Mouse (Mus musculus) forebrain, embryonic 10.5 days (tissue): ENCODE results near the gene Fmnl1. TPM values are rescaled to one million over a fixed set of nuclear protein-coding genes. Genes with fewer than 3 reads are reported as not detected.

Experiments used
- DNase-seq: peaks from one replicate; pipeline ENCODE4 v3.0.0-alpha.2; 2017; ENCODE audit warnings: low spot score; ENCODE audit errors: extremely low spot score
- H3K27ac ChIP-seq: fragments of 300-500 bp; sonication (generic); 2 replicates; pipeline ENCODE4 v1.5.1; 2016; ENCODE audit warnings: mild to moderate bottlenecking
- H3K27me3 ChIP-seq: fragments of 300-500 bp; sonication (generic); 2 replicates; pipeline ENCODE4 v1.6.1; 2016; ENCODE audit warnings: mild to moderate bottlenecking; ENCODE audit not compliant: poor library complexity, severe bottlenecking
- H3K36me3 ChIP-seq: fragments of 300-500 bp; sonication (generic); replicated peaks from 2 replicates; pipeline ENCODE4 v1.6.1; 2016; ENCODE audit warnings: mild to moderate bottlenecking, moderate library complexity
- H3K4me1 ChIP-seq: fragments of 300-500 bp; sonication (generic); 2 replicates; pipeline ENCODE4 v1.6.1; 2016
- H3K4me3 ChIP-seq: fragments of 300-500 bp; sonication (generic); 2 replicates; pipeline ENCODE4 v1.5.1; 2016; ENCODE audit warnings: mild to moderate bottlenecking, moderate library complexity
- H3K9me3 ChIP-seq: fragments of 300-500 bp; sonication (generic); 2 replicates; pipeline ENCODE4 v1.6.1; 2016; ENCODE audit warnings: mild to moderate bottlenecking, moderate library complexity
- WGBS: fragments of 180-500 bp; shearing (Covaris S2); methylation state at CpG from one replicate; pipeline ENCODE4 v1.1.7; 2016; 5-methylcytosine and 5-hydroxymethylcytosine counted together
- polyA plus RNA-seq: library from polyadenylated mRNA; unstranded; fragments of >200 nt; fragmentation: Nextera tagmentation; extraction: Ambion mirVana; gene quantifications from 2 replicates; pipeline ENCODE4 v1.2.1, GENCODE M21; 2016

Gene Fmnl1
- polyA plus RNA-seq, 1 experiment from 2014 or later: 0.81 TPM

DNA sequence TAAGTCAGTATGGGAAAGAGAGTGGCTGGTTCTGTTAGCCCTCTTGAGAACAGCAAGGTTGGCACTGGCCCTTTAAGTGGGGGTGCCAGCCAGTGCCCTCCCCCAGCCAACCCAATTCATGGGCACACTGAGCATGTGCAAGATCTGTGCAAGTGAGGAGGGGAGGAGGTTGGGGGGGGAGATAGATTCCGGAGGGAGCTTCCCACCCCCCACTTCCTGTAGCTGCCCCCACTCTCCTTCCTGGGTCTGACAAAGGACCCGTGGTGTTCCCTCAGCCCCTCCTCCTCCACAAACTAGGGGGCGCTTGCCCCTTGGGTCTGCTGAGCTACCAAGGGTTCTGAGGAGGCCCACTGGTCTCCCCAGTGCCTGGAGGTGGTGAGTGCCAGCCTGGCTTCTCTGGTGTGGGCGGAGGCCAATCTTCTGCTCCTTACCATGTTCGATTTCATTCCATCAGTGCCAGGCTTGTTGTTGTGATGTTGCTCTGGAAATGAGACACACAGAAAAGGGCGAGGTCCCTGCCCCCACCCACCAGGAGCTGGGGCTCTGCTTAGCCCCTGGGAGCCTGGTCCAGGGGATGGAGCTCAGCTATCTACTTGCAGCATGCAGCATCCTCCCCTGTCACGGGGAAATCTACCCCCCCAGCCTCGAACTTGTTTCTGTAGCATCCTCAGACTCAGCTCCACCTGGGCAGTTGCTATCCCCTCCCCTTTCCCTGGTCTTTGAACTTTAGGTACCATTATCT is 28.3 kb upstream of the Fmnl1 start:
- no peaks in the 10 kb centered on the region for H3K9me3 ChIP-seq
- peak overlapping the region; percentile 80 for H3K27ac ChIP-seq
- no peaks in the 10 kb centered on the region for H3K27me3 ChIP-seq
- H3K36me3 ChIP-seq: peaks cover 19% of the 10 kb centered on the region
- H3K4me1 ChIP-seq: peaks cover 43% of the 10 kb centered on the region
- H3K4me3 ChIP-seq: peak overlapping the region; percentile 23; the same call in 1 of the 2 replicates
- 28% methylated on average over 8 of the region's 8 CpGs for WGBS
- DNase-seq: no peak

DNA sequence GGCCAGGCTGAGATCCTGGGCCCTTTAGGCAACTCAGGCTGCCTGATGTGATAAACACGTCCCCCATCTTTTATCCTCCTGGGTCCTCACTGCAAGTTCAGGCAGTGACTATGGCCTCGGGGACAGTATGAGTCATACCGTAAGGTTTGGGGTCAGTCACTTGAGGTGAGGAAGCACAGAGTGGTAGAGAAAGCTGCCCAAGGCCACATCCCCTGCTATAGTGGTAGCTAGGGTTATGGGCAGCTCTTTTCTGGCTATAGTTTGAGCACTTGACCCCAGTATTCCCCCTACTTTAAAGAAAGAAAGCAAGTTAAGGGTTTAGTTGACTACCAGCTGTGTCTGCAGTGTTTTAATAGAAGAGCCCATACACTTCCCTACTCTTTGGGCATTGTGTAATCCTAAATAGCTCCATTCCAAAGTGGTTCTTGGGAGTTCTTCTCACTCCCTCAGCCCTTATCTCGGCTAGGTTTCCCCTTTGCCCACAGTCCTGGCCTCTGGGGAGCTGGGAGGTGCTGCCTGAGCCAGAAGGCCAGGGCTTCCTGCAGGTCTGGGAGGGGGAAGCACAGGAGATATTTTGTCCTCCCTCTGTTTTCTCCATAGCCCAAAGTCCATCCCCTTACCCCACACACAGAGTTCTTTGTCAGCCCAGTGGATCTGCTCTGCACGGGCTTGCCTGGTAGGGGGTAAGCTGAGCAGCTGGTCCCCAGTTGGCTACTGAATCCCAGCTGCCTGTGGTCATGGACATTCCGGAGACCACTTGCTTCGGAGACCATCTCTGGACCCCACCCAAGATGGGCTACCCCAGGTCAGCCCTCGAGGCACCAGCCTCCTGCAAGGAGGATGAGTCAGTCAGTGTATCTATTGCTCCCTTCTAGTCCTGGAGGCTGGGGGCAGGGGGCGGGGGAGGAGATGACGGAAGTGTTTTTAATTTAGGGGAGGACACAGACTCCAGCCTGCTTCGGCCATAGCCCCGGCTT is 26.3 kb upstream of the Fmnl1 start:
- Histone ChIP-seq H3K27me3 (no peaks in the 10 kb centered on the region), H3K27ac (peak overlapping the region; percentile 45), H3K4me3 (no peak overlapping the region), H3K4me1 (peaks cover 43% of the 10 kb centered on the region), H3K9me3 (no peaks in the 10 kb centered on the region), H3K36me3 (peaks cover 3% of the 10 kb centered on the region)
- DNase-seq: no peak
- 43% methylated on average over 12 of the region's 12 CpGs for WGBS

DNA sequence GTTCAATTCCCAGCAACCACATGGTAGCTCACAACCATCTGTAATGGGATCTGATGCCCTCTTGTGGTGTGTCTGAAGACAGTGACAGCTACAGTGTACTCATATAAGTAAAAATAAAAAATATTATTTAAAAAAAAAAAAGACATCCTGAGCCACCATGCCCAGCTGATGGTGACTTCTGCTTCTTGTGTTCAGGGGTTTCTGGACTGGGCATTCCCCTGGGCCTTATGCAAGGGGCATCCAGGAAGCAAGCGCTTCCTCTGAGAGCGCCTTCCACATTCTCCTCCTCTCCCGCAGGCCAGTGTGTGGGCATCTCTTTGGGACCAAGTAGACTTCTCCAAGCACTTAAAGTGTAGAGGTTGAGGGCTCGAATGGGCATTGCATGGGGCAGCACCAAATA is 24.5 kb upstream of the Fmnl1 start:
- H3K4me1 ChIP-seq: peaks cover 32% of the 10 kb centered on the region
- H3K27ac ChIP-seq: no peak overlapping the region
- WGBS: 90% methylated on average over 4 of the region's 4 CpGs
- no peak for DNase-seq
- no peaks in the 10 kb centered on the region for H3K36me3 ChIP-seq
- H3K27me3 ChIP-seq: no peaks in the 10 kb centered on the region
- no peaks in the 10 kb centered on the region for H3K9me3 ChIP-seq
- no peak overlapping the region for H3K4me3 ChIP-seq

DNA sequence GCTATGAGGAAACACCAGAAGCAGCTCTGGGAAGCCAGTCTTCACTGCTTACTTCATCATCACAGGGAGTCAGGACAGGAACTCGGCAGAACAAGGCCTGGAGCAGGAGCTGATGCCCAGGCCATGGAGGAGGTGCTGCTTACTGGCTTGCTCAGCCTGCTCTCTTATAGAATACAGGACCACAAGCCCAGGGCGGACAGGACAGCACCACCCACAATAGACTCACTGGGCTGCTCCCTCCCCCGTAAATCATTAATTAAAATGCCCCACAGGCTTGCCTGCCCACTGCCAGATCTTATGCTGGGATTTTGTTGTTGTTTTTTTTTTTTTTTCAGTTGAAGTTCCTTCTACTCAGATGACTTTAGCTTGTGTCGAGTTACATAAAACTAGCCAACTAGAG is 23.1 kb upstream of the Fmnl1 start:
- WGBS: 67% methylated on average over 4 of the region's 4 CpGs
- H3K9me3 ChIP-seq: no peaks in the 10 kb centered on the region
- no peak overlapping the region for H3K27ac ChIP-seq
- H3K27me3 ChIP-seq: no peaks in the 10 kb centered on the region
- H3K4me1 ChIP-seq: peaks cover 18% of the 10 kb centered on the region
- no peaks in the 10 kb centered on the region for H3K36me3 ChIP-seq
- H3K4me3 ChIP-seq: no peak overlapping the region
- DNase-seq: no peak

DNA sequence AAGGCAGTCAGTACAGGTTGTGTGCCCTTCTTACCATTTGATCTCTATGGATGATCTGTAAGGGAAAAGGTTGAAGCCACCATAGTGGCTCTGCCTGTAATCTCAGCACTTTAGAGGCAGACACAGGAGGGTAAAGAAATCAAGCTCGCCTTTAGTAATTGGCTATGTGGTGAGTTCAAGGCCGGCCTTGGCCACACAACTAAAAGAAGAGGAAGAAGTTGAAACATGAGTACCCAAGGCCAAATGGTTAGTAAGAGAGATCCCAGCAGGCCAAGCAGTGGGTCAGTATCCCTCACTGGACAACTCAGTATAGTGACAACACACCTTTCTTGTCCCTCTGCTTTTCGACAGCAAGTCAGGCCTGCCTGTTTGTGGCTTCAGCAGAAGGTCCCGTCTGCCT is 21.1 kb upstream of the Fmnl1 start:
- 95% methylated on average over 4 of the region's 4 CpGs for WGBS
- H3K36me3 ChIP-seq: no peaks in the 10 kb centered on the region
- H3K27ac ChIP-seq: no peak overlapping the region
- H3K27me3 ChIP-seq: no peaks in the 10 kb centered on the region
- peaks cover 6% of the 10 kb centered on the region for H3K4me1 ChIP-seq
- no peak overlapping the region for H3K4me3 ChIP-seq
- no peak for DNase-seq
- no peaks in the 10 kb centered on the region for H3K9me3 ChIP-seq

DNA sequence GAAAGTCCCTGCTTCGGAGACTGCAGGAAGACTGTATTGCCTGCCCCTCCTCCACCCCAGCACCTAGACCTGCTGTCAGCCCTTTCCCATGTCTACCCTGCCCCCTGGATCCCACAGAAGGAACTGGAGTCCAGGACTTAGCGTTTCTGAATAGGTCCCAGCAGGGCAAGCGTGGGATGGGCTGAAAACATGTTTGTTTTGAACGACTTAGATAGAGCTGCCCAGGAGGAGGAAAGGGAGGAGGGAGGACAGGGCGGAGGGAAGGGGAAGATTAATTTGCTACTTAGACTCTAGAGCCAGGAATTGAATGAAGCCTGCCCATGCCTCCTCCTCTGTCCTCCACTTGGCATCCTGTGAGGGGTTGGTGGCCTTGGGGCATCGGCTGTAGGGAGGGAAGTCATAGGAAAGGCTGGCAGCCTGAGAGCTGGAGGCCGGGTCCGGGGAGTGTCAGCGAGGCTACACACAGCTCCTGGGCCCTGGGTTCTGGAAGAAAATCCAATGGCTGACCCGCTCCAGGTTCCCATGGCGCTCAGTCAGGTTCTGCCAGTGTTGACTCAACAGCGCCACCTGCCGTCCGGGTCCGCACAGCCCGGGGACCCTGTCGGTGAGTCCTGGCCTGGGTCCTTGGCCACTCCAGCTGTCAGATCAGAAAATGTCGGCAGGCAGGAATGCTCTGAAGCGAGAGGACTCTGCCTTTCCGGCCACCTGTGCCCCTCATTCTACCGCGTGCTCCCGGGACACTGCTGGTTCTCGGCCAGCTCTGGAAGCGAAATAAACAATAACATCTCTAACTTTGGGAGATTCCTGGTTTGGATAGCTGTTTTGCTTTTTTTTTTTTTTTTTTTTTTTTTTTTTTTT is 12.1 kb upstream of the Fmnl1 start:
- WGBS: 2% methylated on average over 25 of the region's 25 CpGs
- DNase-seq: peak; percentile 97
- H3K4me3 ChIP-seq: peak overlapping the region; percentile 46
- peak overlapping the region; percentile 66 for H3K27ac ChIP-seq
- no peaks in the 10 kb centered on the region for H3K27me3 ChIP-seq
- no peaks in the 10 kb centered on the region for H3K36me3 ChIP-seq
- peaks cover 14% of the 10 kb centered on the region for H3K4me1 ChIP-seq
- no peaks in the 10 kb centered on the region for H3K9me3 ChIP-seq

DNA sequence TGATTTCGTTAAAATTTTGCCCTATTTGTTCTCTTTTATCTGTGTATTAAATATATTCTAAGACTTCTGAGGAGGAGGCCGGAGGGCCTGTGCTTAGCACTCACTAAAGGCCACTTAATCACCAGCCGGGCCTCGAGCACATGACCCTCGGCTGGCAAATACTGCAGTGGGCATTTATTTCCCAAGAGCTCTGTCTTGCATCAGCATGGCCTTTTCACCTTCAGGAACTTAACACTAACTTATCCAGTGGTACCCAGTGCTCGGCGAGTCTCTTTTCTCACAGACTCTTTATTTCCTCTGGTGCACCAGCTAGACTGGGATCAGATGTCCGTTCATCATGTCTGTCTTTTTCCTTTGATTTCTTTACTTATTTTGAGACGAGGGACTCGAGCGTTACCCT is 10.2 kb upstream of the Fmnl1 start:
- no peaks in the 10 kb centered on the region for H3K36me3 ChIP-seq
- no peaks in the 10 kb centered on the region for H3K27me3 ChIP-seq
- WGBS: 92% methylated on average over 11 of the region's 11 CpGs
- no peak for DNase-seq
- H3K9me3 ChIP-seq: no peaks in the 10 kb centered on the region
- no peak overlapping the region for H3K27ac ChIP-seq
- no peak overlapping the region for H3K4me3 ChIP-seq
- peaks cover 14% of the 10 kb centered on the region for H3K4me1 ChIP-seq

DNA sequence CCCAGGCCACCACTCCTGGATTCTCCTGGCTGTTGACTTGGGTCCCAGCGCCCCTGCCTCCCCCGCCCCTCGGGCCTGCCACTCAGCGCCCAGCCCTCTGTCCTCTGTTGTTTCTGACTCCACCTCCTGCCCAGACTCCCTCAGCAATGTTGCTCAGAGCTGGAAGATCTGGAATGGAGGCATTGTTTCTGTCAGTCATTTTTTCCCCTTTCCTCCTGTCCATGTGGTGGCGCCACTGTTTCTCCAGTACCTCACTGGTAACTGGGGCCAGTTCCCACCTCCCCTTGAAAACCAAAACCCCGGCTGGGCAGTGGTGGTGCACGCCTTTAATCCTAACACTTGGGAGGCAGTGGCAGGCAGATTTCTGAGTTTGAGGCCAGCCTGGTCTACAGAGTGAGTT is 9.5 kb upstream of the Fmnl1 start:
- no peak for DNase-seq
- WGBS: 79% methylated on average over 7 of the region's 7 CpGs
- no peaks in the 10 kb centered on the region for H3K9me3 ChIP-seq

DNA sequence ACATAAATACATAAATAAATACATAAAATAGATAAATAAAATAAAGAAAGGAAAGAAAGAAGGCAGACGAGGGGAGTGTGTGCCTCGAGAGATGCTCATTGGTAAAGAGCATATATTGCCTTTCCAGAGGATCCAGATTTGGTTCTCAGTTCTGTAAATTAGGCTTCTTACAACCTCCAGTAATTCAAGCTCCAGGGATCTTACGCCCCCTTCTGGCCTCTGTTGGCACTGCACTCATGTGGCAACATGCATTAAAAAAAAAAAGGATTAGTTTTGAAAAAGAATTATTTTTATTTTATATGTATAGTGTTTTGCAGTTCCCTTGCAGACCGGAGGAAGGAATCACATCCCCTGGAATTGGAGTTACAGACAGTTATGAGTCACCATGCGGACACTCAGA is 8.8 kb upstream of the Fmnl1 start:
- no peak overlapping the region for H3K27ac ChIP-seq
- peaks cover 14% of the 10 kb centered on the region for H3K4me1 ChIP-seq
- no peaks in the 10 kb centered on the region for H3K9me3 ChIP-seq
- no peaks in the 10 kb centered on the region for H3K36me3 ChIP-seq
- 93% methylated on average over 5 of the region's 5 CpGs for WGBS
- no peak overlapping the region for H3K4me3 ChIP-seq
- H3K27me3 ChIP-seq: no peaks in the 10 kb centered on the region
- DNase-seq: no peak

More for the DNA sequence above, 9.5 kb upstream of the Fmnl1 start:
- Histone ChIP-seq H3K4me1 (peaks cover 14% of the 10 kb centered on the region), H3K27ac (no peak overlapping the region), H3K27me3 (no peaks in the 10 kb centered on the region), H3K36me3 (no peaks in the 10 kb centered on the region), H3K4me3 (no peak overlapping the region)

DNA sequence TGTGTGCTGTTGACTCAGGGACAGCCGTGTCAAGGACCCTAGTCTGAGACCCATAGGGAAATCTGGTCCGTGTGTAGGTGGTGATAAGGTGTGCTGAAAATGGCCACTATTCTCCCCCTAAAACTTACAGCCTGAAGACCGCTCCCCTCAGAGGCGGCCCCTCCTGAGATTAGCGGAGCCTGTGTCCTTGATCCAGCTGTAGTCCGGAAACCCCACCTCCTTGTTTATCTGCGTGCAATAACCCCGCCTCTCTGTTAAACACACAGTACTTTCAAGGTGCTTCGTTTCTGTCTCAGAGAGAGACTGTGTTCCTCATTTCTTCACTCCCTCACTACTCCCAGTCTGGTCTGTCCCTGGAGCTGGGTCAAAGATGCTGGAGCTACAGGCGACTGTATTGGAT is 6.5 kb upstream of the Fmnl1 start:
- Histone ChIP-seq H3K9me3 (no peaks in the 10 kb centered on the region), H3K27me3 (peaks cover 21% of the 10 kb centered on the region), H3K4me1 (peaks cover 2% of the 10 kb centered on the region; the same call in 1 of the 2 replicates), H3K36me3 (no peaks in the 10 kb centered on the region), H3K4me3 (no peak overlapping the region), H3K27ac (no peak overlapping the region)
- WGBS: 34% methylated on average over 10 of the region's 10 CpGs
- DNase-seq: no peak

DNA sequence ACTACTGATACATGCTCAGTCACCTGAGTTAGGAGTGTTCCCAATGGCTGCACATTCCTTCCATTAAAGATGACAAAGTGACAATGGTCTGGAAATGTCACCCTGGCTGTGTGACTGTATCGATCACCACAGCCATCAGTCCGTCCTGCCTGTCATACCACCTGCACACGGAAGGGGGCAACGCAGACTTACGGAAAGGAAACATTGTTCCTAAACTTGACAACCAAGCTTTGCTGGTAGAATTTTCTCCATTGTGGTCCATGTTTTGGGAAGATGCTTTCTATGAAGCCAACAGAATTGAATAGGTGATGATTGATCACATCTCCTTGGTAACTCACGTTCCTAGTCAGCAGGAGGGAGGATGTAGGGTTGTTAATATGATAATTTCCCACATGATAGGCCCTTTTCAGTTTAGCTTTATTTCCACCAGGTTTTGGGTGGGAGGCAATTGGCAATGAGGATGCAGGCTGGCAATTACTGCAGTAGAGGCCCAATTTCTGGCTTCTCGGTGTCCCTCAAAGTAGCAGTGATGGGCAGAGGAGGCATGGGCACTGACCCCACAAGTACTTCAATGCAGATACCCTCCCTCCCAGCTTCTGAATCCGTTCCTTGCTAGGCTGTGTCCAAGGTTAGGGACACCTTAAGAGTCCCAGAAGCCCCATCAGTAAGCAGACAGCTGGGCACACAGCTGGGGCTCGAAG is 2.1 kb upstream of the Fmnl1 start:
- H3K4me3 ChIP-seq: no peak overlapping the region
- no peak overlapping the region for H3K27ac ChIP-seq
- no peaks in the 10 kb centered on the region for H3K36me3 ChIP-seq
- peaks cover 65% of the 10 kb centered on the region for H3K27me3 ChIP-seq
- H3K4me1 ChIP-seq: peaks cover 18% of the 10 kb centered on the region
- no peaks in the 10 kb centered on the region for H3K9me3 ChIP-seq
- 30% methylated on average over 9 of the region's 9 CpGs for WGBS
- no peak for DNase-seq

DNA sequence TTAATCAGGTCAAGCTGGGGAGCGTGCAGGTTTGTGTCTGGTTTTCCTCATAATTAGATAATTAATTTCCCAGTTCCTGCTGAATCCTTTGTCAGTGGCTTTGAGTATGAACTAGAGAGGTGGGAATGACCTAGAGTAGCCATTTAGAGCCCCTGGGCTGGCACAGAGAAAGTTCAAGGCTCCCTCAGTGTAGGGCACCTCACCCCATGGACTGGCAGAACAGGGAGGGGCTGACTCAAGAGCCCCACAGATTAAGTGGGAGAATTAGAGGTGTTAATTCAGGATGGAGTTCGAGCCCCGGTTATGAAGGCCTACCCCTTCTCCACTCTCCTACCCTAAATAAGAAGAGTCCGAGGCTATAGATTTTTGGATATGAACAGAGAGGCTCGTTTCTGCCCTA is 1.2 kb upstream of the Fmnl1 start:
- H3K27me3 ChIP-seq: peaks cover 73% of the 10 kb centered on the region
- WGBS: 87% methylated on average over 5 of the region's 5 CpGs
- DNase-seq: no peak
- no peaks in the 10 kb centered on the region for H3K36me3 ChIP-seq
- no peak overlapping the region for H3K4me3 ChIP-seq
- H3K27ac ChIP-seq: no peak overlapping the region
- no peaks in the 10 kb centered on the region for H3K9me3 ChIP-seq
- peaks cover 19% of the 10 kb centered on the region for H3K4me1 ChIP-seq
